Mouse (Mus musculus) erythroid progenitor cell, adult 5-6 weeks (primary cell): ENCODE data around the gene Gm13693. TPM values are rescaled to one million over a fixed set of nuclear protein-coding genes. Genes with fewer than 3 reads are reported as not detected.
"Not testable (repeated sequence)": the region's sequence is repeated elsewhere in the genome, so short reads cannot be mapped to it uniquely, and the experiment has no call there.

Source experiments
- ATAC-seq: replicated peaks from 2 replicates; pipeline ENCODE4 v1.8.0; 2016; ENCODE audit warnings: moderate number of reproducible peaks, mild to moderate bottlenecking, moderate TSS enrichment, inconsistent platforms; ENCODE audit not compliant: poor library complexity, low FRiP score, severe bottlenecking
- total RNA-seq, 2 experiments: library from RNA; stranded (forward) in 1 of 2; stranded (reverse) in 1 of 2; fragments of 150-400 nt in 1 of 2; fragments of 186-747, 209-891 nt in 1 of 2; gene quantifications; 2 replicates each; pipeline versions ENCODE4 v1.2.3 to v1.2.4; 2015 to 2017; ENCODE audit warnings: low replicate concordance in 2 of 2

Gene Gm13693
- total RNA-seq (2015; ENCODE audit: low replicate concordance) (not detected in 2 replicates), total RNA-seq (2017; ENCODE audit: low replicate concordance) (1.9 TPM in 1 of 2 replicates, not detected in the other)

DNA sequence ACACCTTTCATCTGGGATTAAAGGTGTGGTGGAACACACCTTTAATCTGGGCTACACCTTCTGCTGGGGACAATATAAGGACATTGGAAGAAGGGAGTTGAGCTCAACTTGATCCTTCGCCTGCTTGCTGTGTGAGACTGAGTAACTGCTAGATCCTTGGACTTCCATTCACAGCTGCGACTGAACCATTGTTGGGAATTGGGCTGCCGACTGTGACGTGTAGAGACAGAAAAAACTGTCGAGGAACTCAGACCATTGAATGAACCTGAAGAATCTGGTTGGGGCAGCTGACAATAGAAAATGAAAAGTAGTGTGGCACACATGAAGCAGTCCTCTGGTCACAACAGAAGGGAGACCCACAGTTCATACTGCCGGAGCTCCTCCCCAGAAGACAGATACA lies at the start of gene Gm13693:
TSS of gene Gm13693 (plus strand) at position 301 of the 400 bp plus-strand sequence.
- ATAC-seq = not testable (repeated sequence)

DNA sequence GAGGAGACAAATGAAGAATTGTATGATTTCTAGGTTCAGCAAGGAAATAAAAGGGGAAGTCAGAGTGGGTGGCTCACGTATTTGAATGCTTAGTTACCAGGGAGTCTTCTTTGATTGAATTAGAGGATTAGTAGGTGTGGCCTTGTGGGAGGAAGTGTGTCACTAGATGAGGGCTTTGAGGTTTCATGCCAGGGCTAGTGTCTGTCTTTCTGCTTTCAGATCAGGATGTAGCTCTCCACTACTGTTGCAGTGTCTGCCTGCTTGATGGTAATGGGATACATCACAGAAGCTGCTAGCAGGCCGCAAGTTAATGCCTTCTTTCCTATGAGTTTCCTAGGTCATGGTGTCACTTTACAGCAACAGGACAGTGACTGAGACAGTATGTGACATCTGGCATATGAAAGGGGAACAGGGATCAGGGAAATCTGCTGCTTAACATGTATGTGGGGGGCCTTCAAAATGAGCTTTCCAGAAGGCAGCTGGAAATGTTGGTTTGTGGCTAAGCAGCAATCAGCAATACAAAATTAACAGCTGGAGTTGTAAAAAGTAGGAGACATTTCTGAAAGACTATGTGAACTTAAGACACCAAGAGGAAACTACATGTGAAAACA lies 31.7 kb upstream of the Gm13693 start:
- no peak for ATAC-seq

DNA sequence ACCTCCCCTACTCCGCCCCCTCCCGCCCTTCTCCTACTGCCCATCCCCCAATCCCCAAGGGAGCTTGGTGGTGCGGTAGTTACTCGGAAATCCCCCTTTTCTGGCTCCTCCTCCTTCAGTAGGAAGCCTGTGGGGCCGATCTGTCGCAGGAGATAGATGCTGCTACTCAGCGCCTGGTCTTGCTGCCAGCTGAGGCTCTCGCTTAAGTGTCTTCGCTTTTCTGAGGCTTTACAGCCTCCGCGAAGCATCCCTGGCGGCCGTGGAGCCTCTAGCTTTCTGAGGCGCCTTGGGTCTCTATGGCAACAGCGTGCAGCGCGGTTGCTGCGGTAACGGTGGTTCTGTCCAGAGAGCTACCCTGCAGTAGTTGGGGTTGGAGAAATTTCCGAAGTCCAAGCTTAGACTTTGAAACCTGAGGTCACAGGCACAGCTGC lies 20.4 kb upstream of the Gm13693 start, which contains the start of gene Zswim2:
TSS of gene Zswim2 (minus strand) at position 298 of the 431 bp plus-strand sequence.
- ATAC-seq = no peak

DNA sequence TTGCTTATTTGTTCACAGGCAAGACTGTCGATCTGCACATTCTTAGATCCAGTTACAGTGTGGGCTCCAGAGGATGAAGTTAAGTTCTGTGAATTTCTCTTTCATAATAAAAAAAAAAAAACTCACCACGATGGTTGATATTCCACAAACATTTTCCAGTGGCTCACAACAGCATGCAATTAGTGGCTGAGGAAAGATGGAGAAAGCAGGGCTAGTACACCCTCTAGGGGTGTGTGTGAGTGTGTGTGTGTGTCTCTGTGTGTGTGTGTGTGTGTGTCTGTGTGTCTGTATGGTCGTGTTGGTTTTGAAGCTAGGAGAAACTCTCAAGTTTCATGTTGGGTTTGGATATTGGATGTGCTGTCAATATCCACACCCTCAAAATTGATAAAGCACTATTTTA lies 19.9 kb upstream of the Gm13693 start:
- ATAC-seq = no peak

DNA sequence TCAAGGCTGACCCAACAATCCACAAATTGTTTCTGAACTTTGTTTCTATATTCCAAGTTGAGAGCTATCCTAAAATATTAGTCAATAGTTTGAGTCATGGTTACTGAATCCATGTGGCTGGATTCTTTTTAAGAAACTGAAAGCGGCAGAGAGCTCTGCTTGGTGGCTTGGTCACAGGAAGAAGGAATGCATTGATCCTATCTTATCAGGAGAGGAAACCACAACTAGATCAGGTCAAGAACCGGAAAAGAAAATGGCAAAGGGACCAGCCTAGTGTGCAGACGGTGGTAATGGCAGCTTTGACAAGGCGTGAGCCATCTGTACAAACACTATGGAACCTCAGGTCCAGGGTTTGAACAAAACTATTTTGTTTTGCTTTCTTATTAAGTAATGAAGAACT lies 19.5 kb upstream of the Gm13693 start:
- ATAC-seq = no peak

DNA sequence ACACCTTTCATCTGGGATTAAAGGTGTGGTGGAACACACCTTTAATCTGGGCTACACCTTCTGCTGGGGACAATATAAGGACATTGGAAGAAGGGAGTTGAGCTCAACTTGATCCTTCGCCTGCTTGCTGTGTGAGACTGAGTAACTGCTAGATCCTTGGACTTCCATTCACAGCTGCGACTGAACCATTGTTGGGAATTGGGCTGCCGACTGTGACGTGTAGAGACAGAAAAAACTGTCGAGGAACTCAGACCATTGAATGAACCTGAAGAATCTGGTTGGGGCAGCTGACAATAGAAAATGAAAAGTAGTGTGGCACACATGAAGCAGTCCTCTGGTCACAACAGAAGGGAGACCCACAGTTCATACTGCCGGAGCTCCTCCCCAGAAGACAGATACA lies 5.9 kb upstream of the Gm13693 start, which contains the start of gene Gm13698:
TSS of gene Gm13698 (plus strand) at position 301 of the 400 bp plus-strand sequence.
- ATAC-seq = not testable (repeated sequence)

DNA sequence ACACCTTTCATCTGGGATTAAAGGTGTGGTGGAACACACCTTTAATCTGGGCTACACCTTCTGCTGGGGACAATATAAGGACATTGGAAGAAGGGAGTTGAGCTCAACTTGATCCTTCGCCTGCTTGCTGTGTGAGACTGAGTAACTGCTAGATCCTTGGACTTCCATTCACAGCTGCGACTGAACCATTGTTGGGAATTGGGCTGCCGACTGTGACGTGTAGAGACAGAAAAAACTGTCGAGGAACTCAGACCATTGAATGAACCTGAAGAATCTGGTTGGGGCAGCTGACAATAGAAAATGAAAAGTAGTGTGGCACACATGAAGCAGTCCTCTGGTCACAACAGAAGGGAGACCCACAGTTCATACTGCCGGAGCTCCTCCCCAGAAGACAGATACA lies 5.7 kb downstream of the Gm13693 start, which contains the start of gene Gm13695:
TSS of gene Gm13695 (plus strand) at position 301 of the 400 bp plus-strand sequence.
- not testable (repeated sequence) for ATAC-seq

DNA sequence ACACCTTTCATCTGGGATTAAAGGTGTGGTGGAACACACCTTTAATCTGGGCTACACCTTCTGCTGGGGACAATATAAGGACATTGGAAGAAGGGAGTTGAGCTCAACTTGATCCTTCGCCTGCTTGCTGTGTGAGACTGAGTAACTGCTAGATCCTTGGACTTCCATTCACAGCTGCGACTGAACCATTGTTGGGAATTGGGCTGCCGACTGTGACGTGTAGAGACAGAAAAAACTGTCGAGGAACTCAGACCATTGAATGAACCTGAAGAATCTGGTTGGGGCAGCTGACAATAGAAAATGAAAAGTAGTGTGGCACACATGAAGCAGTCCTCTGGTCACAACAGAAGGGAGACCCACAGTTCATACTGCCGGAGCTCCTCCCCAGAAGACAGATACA lies 11.5 kb downstream of the Gm13693 start, which contains the start of gene Gm13696:
TSS of gene Gm13696 (plus strand) at position 301 of the 400 bp plus-strand sequence.
- not testable (repeated sequence) for ATAC-seq

DNA sequence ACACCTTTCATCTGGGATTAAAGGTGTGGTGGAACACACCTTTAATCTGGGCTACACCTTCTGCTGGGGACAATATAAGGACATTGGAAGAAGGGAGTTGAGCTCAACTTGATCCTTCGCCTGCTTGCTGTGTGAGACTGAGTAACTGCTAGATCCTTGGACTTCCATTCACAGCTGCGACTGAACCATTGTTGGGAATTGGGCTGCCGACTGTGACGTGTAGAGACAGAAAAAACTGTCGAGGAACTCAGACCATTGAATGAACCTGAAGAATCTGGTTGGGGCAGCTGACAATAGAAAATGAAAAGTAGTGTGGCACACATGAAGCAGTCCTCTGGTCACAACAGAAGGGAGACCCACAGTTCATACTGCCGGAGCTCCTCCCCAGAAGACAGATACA lies 17.3 kb downstream of the Gm13693 start, which contains the start of gene Gm13694:
TSS of gene Gm13694 (plus strand) at position 301 of the 400 bp plus-strand sequence.
- ATAC-seq = not testable (repeated sequence)

DNA sequence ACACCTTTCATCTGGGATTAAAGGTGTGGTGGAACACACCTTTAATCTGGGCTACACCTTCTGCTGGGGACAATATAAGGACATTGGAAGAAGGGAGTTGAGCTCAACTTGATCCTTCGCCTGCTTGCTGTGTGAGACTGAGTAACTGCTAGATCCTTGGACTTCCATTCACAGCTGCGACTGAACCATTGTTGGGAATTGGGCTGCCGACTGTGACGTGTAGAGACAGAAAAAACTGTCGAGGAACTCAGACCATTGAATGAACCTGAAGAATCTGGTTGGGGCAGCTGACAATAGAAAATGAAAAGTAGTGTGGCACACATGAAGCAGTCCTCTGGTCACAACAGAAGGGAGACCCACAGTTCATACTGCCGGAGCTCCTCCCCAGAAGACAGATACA lies 23.1 kb downstream of the Gm13693 start, which contains the start of gene Gm13697:
TSS of gene Gm13697 (plus strand) at position 301 of the 400 bp plus-strand sequence.
- not testable (repeated sequence) for ATAC-seq

DNA sequence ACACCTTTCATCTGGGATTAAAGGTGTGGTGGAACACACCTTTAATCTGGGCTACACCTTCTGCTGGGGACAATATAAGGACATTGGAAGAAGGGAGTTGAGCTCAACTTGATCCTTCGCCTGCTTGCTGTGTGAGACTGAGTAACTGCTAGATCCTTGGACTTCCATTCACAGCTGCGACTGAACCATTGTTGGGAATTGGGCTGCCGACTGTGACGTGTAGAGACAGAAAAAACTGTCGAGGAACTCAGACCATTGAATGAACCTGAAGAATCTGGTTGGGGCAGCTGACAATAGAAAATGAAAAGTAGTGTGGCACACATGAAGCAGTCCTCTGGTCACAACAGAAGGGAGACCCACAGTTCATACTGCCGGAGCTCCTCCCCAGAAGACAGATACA lies 28.9 kb downstream of the Gm13693 start, which contains the start of gene Gm13691:
TSS of gene Gm13691 (plus strand) at position 301 of the 400 bp plus-strand sequence.
- ATAC-seq = not testable (repeated sequence)

DNA sequence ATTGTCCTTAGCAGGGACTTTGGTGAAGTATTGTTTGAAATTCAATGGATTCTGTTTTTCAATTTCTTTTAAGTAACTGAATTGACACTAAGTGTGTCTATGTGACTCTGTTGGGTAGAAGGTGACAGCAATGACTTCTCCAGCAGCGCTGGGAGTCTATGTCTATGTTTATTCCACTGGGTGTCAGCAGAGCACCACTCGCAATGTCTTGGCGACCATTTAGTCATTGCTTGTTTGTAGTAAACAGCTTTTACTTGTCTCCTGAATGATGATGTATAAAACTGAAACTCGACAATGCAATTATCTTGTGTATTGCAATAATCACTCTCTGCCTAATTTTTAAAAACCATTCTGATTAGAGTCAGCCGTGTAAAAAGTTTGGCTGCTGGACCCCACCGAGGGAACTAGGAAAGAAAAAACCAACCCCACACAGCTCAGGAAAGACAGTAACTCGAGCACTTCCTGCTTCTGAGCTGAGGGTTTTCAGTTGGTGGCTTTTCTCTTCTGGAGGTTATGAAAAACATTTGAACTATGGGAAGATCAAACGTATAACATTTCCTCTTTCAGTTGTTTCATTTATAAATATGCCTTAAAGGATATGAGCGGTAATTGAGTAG lies 32.4 kb downstream of the Gm13693 start:
- 0 out of 2 replicates have a peak, but pooled peaks have one; percentile 42 for ATAC-seq

DNA sequence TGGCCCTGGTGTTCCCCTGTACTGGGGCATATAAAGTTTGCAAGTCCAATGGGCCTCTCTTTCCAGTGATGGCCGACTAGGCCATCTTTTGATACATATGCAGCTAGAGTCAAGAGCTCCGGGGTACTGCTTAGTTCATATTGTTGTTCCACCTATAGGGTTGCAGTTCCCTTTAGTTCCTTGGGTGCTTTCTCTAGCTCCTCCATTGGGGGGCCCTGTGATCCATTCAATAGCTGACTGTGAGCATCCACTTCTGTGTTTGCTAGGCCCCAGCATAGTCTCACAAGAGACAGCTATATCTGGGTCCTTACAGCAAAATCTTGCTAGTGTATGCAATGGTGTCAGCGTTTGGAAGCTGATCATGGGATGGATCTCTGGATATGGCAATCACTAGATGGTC lies 33.2 kb downstream of the Gm13693 start:
- ATAC-seq = not testable (repeated sequence)

DNA sequence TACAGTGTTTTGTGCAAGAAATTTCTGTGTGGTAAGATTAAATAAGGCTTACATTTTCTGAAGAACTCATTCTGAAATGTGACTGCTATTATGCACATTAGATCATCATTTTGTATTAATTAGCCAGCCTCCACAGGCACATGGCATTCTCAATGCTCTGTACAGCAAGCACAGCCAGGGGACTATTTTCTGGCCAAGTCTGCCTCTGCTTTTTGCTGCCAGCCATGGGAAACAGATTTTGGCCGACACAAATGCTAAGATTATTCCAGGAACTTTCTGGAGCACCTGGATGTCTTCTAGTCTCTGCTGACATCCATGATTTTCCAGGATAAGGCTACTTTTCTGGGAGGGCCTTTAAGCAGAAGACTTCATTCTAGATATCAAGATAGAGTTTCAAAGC lies 47.6 kb downstream of the Gm13693 start:
- no peak for ATAC-seq

DNA sequence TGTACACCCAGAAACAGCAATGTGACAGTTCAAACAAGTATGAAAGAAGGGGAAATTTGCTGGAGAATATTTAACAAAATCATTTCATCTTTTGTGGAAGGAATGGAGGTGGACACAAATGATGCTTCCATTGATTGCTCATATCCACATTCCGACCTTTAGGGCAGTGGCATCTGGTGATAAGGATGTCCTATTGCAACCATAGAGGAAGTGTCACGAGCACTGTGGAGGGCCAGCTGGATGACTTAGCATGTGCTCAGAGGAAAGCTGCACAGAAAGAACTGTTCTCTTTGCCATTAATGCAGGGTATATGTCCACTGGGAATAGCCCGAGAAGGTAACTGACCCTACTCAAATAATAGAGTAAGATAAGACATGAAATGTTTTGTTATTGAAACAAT lies 48.5 kb downstream of the Gm13693 start:
- ATAC-seq = no peak

Other genes starting within 250 kb of the Gm13693 start
- gene Itgav, start 237.1 kb upstream of the Gm13693 start, total RNA-seq (2015; ENCODE audit: low replicate concordance) = 2.9 and 9.0 TPM in 2 replicates
- 5.3 and 23.5 TPM in 2 replicates for gene Itgav, start 237.1 kb upstream of the Gm13693 start, total RNA-seq (2017; ENCODE audit: low replicate concordance)
- gene Fam171b, start 148.9 kb upstream of the Gm13693 start, total RNA-seq (2015; ENCODE audit: low replicate concordance) = not detected in 2 replicates
- not detected in 2 replicates for gene Fam171b, start 148.9 kb upstream of the Gm13693 start, total RNA-seq (2017; ENCODE audit: low replicate concordance)
- gene Zswim2, start 20.3 kb upstream of the Gm13693 start, total RNA-seq (2015; ENCODE audit: low replicate concordance) = not detected in 2 replicates
- gene Zswim2, start 20.3 kb upstream of the Gm13693 start, total RNA-seq (2017; ENCODE audit: low replicate concordance) = not detected in 2 replicates
- gene Gm13698, start 5.8 kb upstream of the Gm13693 start, total RNA-seq (2015; ENCODE audit: low replicate concordance) = not detected in 2 replicates
- 1.9 TPM in 1 of 2 replicates, not detected in the other for gene Gm13698, start 5.8 kb upstream of the Gm13693 start, total RNA-seq (2017; ENCODE audit: low replicate concordance)
- gene Gm13695, start 5.8 kb downstream of the Gm13693 start, total RNA-seq (2015; ENCODE audit: low replicate concordance) = not detected in 2 replicates
- gene Gm13695, start 5.8 kb downstream of the Gm13693 start, total RNA-seq (2017; ENCODE audit: low replicate concordance) = 1.9 TPM in 1 of 2 replicates, not detected in the other
- not detected in 2 replicates for gene Gm13696, start 11.6 kb downstream of the Gm13693 start, total RNA-seq (2015; ENCODE audit: low replicate concordance)
- 1.9 TPM in 1 of 2 replicates, not detected in the other for gene Gm13696, start 11.6 kb downstream of the Gm13693 start, total RNA-seq (2017; ENCODE audit: low replicate concordance)
- not detected in 2 replicates for gene Gm13694, start 17.4 kb downstream of the Gm13693 start, total RNA-seq (2015; ENCODE audit: low replicate concordance)
- 1.9 TPM in 1 of 2 replicates, not detected in the other for gene Gm13694, start 17.4 kb downstream of the Gm13693 start, total RNA-seq (2017; ENCODE audit: low replicate concordance)
- gene Gm13697, start 23.2 kb downstream of the Gm13693 start, total RNA-seq (2015; ENCODE audit: low replicate concordance) = not detected in 2 replicates
- gene Gm13697, start 23.2 kb downstream of the Gm13693 start, total RNA-seq (2017; ENCODE audit: low replicate concordance) = 1.9 TPM in 1 of 2 replicates, not detected in the other
- gene Gm13691, start 29.1 kb downstream of the Gm13693 start, total RNA-seq (2015; ENCODE audit: low replicate concordance) = not detected in 2 replicates
- not detected in 2 replicates for gene Gm13691, start 29.1 kb downstream of the Gm13693 start, total RNA-seq (2017; ENCODE audit: low replicate concordance)